Mouse (Mus musculus): ENCODE measurements around the gene Spib.

Spib gene

DNA sequence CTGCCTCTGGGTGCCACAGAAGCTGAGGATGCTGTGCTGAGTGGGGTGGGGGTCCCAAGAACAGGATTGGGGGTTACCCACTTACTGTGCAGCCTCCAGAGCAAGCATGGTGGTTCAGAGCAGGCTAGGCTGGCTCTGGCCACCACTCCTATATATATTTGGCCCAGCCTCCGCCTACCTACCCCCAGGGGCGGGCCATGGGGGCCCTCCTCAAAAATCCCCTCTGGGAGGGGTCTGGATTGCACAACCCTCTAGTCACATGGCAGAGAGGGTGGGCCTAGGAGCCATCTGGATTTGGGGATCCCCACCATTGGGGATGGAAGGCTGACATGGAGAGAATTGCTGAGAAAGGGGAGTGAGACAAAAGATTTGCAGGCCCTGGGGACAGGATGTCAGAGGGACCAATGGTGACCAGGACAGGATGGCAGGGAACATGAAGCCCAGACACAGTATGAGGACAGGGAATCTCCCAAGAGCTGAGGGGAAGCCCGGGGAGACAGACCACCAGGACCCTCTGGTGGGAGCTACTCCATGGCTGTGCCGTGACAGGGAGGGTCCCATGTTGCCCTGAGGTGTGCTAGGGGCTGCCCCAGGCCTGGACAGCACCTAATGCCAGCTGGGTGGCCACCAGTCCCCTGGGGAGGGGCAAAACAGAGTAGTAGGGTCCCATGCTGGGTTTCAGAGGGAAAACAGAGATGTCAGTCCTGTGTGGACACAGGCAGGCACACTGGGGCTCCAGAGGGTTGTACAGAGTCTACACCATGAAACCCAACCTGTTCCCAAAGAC is at the start of gene Spib:
Spib (minus strand) TSS at position 126 of the 787 bp plus-strand sequence.
- no peak for DNase-seq (ENCODE audit: low spot score)

DNA sequence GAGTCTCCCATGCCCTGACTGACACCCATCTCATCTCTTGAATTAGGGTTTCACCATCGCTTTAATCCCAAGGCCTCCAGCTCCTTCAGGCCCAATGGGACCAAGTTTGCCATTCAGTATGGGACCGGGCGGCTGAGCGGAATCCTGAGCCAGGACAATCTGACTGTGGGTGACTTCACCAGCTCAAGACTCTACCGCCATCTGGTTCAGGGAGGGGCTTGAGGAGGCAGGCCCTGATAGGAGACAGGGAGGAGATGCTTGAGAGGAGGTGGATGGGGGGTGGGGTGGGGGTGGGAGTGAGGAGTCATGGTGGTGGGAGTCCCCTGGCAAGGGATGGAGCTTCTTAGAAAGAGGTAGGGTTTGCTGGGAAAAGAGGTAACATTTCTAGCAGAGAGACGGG is 49.8 kb upstream of the Spib start:
- no peak for DNase-seq (ENCODE audit: low spot score)

DNA sequence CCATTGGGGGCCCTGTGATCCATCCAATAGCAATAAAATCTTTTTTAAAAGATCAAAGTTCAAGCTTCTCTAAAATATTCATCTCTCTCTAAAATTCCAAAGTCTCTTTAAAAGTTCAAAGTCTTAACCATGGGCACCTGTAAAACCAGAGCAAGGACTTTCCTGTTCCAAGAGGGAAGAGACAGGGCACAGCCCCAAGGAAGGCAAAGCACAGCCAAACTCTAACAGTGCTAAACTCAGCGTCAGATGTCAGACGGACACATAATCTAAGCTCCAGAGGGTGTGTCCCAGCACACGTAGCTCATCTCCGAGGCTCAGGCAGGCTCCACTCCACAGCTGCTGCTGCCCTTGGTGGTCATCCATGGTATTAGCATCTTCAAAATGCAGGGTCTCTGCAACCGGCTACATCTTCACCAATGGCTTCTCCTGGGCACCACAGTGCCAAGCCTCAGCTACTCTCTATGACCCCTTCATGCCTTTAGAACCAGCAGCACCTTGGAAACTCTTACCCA is 44.5 kb upstream of the Spib start:
- DNase-seq (ENCODE audit: low spot score): no peak

- no peak for DNase-seq (ENCODE audit: low spot score)
Observed at GRCm38 (mm10) chr7:44572956-44573484, 41.1 kb upstream of the Spib start.

DNA sequence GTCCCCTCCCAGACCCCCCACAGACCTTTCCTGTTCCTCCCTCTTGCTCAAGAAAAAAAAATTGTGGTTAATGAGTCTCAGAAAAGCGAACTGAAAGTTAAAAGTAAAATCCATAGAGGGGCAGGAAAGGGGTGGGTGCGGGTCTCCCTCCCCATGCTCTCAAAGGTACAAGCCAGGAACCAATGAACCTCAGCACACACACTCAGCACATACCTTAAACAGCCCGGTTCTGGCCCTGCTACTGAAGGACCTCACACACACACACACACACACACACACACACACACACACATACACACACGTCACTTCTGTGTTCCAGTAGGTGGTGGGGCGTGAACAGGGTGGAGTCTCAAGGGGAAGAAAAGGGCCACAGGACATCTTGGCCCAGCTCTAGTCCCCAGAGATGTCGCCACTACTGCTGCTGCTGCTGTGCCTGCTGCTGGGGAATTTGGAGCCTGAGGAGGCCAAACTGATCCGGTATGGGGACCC is 40.4 kb upstream of the Spib start, which contains the start of gene Napsa:
Napsa (plus strand) TSS at position 168 of the 489 bp plus-strand sequence.
- no peak for DNase-seq (ENCODE audit: low spot score)

- no peak for DNase-seq (ENCODE audit: low spot score)
Observed at GRCm38 (mm10) chr7:44571811-44572210, 39.9 kb upstream of the Spib start.

- DNase-seq (ENCODE audit: low spot score): no peak
Observed at GRCm38 (mm10) chr7:44570989-44571388, 39.1 kb upstream of the Spib start.

GRCm38 (mm10) chr7:44568803-44569202 is 36.9 kb upstream of the Spib start:
- no peak for DNase-seq (ENCODE audit: low spot score)

GRCm38 (mm10) chr7:44565414-44565813 is 33.5 kb upstream of the Spib start:
- DNase-seq (ENCODE audit: low spot score): no peak

GRCm38 (mm10) chr7:44564486-44564885 is 32.6 kb upstream of the Spib start:
- DNase-seq (ENCODE audit: low spot score): no peak

- DNase-seq (ENCODE audit: low spot score): no peak
Observed at GRCm38 (mm10) chr7:44563284-44563683, 31.4 kb upstream of the Spib start.

DNA sequence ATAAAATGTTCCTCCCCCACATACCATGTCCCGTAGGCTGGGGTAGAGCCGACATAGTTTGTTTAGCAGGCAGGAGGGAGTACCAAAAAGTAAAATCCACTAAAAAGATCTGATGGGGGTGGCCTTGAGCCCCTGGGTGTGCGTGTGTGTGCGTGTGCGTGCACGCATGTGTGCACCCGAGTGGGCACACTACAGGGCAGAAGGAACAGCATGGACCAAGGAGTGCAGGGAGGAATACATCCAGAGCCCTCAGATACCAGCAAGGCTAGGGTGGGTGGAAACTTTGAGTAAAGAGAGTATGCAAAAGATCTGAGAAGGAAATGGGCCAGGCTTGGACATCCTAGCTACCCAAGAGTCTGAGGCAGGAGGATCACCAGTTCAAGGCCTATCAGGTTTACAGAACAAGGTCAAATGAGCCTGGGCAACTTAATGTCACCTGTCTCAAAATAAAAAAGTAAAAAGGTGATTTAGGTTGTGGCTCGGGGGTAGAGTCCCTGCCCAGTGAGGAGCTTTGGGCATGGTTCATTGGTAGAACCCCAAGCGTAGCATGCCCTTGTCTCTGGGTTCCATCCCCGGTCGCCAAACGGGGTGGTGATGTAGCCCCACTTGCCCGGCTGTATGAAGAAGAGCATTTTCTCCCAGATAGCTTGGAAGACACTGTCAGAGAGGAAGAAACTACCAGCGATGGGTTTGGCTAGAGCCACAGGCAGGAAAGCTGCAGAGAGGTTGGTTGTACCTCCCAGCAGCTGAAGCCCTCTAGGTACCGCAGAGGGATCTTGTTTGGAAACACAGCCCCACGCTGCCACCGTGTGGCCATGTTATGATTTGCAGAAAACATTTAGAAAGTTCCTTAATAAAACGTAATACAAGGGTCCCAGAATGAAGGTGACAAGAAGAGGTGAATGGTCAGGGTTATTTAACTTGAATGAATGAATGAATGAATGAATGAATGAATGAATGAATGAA is 28.8 kb upstream of the Spib start:
- DNase-seq (ENCODE audit: low spot score): no peak

GRCm38 (mm10) chr7:44557629-44558028 is 25.8 kb upstream of the Spib start:
- no peak for DNase-seq (ENCODE audit: low spot score)

- DNase-seq (ENCODE audit: low spot score): peak; percentile 95
Observed at GRCm38 (mm10) chr7:44553826-44554225, 22.0 kb upstream of the Spib start, which contains the start of gene Nr1h2. Gene Nr1h2, minus strand, starts transcription at chr7:44553951.

DNA sequence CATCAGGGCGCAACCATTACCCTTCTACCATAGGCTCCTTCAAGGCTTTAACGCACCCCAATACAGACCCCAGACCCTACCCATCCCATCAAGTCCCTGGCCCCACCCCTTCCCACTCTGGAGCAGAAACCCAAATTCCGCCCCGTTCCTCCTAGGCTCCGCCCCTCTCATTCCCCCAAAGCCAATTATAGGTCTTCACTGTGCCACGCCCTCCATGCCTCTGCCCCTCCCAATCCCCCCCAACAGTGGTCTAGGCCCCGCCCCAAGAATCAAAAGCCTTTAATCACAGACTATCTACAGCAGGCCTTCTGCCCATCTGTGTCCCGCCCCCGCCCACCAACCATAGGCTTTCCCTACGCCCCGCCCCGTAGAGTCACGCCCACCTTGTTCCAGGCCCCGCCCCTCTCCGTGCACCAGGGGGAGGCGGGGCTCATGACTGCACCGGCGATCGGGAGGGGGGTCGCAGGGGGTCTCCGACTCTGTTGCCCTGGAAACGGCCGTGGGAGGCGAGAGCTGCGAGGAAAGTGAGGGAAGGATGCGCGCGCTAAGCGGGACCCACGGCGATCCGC is 21.4 kb upstream of the Spib start:
- peak; percentile 59 for DNase-seq (ENCODE audit: low spot score)

DNA sequence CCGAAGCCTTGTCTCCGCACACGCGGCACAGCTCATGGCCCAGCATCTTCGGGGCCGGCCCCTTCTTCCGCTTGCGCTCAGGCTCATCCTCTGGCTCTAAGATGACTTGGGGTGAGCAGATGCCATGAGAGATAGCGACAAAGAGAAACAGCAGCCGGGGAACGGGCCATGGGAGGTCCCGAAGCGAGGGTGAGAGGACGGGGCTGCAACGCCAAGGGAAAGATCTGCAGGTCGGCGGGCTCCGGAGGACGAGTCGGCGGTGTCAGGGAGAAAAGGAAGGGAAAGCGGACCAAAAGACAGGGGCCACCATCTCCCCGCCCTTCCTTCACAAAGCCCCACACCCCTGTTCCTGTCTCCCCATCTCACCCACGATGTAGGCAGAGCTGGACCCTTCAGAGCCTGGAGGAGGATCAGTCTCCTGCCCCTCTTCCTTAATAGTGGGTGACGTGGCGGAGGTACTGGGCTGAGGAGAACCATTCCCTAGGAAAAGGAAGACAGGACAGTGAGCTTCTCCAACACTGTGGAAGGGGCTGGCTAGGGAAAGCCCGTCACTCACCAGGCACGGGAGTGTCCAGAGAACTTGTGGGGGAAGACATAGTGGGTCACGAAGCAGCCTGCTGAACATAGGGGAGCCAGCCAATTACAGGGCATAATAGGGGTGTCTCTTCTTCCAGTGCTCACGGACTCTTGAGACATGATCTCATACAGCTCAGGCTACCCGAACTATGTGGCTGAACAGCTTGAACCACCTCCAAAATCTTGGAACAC is 20.5 kb upstream of the Spib start:
- no peak for DNase-seq (ENCODE audit: low spot score)

DNA sequence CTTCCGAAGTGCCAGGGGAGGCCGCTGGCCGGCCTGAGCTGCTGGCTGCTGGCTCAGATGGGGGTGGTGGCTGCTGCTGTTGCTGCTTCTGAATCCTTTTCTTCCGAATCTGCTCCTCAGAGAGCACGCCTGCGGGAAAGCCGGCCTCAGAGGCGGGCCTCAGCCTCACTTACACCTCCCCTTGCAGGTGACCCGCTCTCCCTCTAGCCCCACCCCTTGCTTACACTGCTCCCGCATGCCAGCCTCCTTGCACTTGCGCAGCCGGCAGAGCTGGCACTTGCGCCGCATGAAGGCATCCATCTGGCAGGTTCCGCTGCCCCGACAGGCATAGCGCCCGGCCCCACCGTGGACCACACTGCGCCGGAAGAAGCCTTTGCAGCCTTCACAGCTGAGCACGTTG is 19.9 kb upstream of the Spib start:
- no peak for DNase-seq (ENCODE audit: low spot score)

DNA sequence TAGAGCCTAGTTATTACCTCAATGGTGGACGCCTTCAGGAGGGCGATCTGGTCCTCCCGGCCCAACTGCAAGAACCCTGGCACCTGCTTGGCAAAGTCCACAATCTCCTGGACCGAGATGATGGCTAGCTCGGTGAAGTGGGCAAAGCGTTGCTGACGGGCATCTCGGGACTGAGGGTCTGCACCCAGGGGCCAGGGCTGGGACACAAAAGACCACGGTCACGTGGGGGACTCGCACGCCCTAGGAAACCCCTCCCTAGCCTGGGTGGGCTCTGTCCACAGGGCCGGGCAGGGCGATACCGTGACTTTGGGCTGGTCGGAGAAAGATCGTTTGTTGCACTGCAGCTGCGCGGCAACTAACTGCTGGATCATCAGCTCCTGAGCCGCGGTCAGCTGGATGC is 19.4 kb upstream of the Spib start:
- DNase-seq (ENCODE audit: low spot score): no peak

- DNase-seq (ENCODE audit: low spot score): no peak
Observed at GRCm38 (mm10) chr7:44550409-44550678, 18.5 kb upstream of the Spib start.

DNA sequence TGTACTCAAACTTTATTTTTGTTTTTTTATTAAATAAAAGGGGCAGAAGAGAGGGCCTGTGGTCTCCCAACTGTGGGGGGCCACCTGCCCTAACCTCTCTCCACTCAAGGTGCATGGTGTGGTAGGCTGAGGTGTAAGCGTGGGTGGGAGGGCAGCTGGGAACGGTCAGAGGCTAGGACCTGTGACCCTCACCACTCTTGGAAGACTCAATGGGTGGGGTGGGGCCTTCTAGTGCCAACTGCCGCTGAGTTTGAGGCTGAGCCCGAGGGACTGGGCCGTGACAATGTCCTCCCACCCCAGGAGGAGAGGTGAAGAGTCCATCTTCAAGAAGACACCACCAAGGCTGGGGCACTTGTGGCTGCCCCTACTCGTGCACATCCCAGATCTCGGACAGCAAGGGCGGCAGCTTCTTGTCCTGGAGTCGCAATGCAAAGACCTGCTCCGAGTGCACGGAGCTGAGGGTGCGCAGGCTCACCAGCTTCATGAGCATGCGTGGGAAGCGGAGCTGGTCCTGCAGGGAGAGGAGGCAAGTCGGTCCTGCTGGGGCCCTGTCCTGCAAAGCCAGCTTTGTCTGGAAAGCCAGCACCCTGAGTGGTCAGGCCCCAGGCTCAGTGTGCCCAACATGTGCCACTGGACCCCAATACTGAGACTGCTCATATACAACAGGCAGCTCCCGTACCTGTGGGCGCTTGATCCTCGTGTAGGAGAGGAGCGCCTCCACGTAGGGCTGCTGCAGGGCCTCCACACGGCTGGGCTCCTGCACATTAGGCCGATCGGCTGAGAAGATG is 17.9 kb upstream of the Spib start:
- no peak for DNase-seq (ENCODE audit: low spot score)

All from ovary, adult 18-20 months (tissue).